Comparison of ENCODE assay signal across 25 mouse cellular contexts in genomic region chr6:66151786-66152185, GRCm38 (mm10).
DNase-seq lines count a peak whose midpoint lies in the region; ATAC-seq lines count a peak whose summit lies in the region.
"Had no signal": no experiment of that assay in that cellular context is flagged by ENCODE, and none has a peak within 500 bp of the region (broad histone marks: within the 10 kb centered on the region; RNA-seq: fewer than 3 reads in every experiment).

No protein-coding gene starts in this region.

- DNase-seq in neural tube, embryonic 10.5 days (ENCODE audit: extremely low spot score, low spot score): peak; percentile 53
- DNase-seq in limb, embryonic 10.5 days (ENCODE audit: low spot score): peak; percentile 44
- DNase-seq in thymus, postnatal 10 days (ENCODE audit: low spot score in 2 of 2): peak; percentile 56 to 71
- no peak for DNase-seq in kidney, adult 8-10 months
- no peak for DNase-seq in heart, adult 9 months (ENCODE audit: low spot score in 2 of 2)
- no peak for DNase-seq in layer of hippocampus, postnatal 25 days (ENCODE audit: extremely low spot score in 1 of 2, low spot score in 1 of 2)
- DNase-seq: B cell, adult 2 months; cerebellum, adult 8-10 months; heart, postnatal 14 days; kidney, postnatal 4 days; layer of hippocampus, adult 9-11 months; lung, adult 2 months; right cerebral cortex, adult 18-20 months had no signal

- ATAC-seq in neural tube, embryonic 15.5 days (ENCODE audit: low FRiP score): no peak
- ATAC-seq: forebrain, embryonic 15.5 days; hindbrain, embryonic 16.5 days; intestine, embryonic 16.5 days; liver, embryonic 12.5 days; midbrain, embryonic 16.5 days had no signal

- 84% methylated on average over 3 of the region's 3 CpGs for WGBS in neural tube, embryonic 15.5 days
- WGBS in limb, embryonic 10.5 days: 59% methylated on average over 3 of the region's 3 CpGs

- no peaks in the 10 kb centered on the region for H3K36me3 ChIP-seq in neural tube, embryonic 15.5 days
- H3K36me3 ChIP-seq in limb, embryonic 10.5 days: no peaks in the 10 kb centered on the region
- H3K36me3 ChIP-seq: forebrain, embryonic 15.5 days; heart, embryonic 12.5 days; kidney, embryonic 15.5 days; limb, embryonic 12.5 days; liver, embryonic 12.5 days; neural tube, embryonic 12.5 days had no signal

- no peak overlapping the region for H3K4me2 ChIP-seq in neural tube, embryonic 15.5 days
- H3K4me2 ChIP-seq: forebrain, embryonic 15.5 days; heart, embryonic 12.5 days; kidney, embryonic 15.5 days; limb, embryonic 12.5 days; liver, embryonic 12.5 days; neural tube, embryonic 12.5 days had no signal

- no peak overlapping the region for H3K9ac ChIP-seq in neural tube, embryonic 15.5 days (replicated peaks)
- H3K9ac ChIP-seq: forebrain, embryonic 15.5 days; heart, embryonic 12.5 days; kidney, embryonic 15.5 days; limb, embryonic 12.5 days; liver, embryonic 12.5 days; neural tube, embryonic 12.5 days had no signal

- no peaks in the 10 kb centered on the region for H3K9me3 ChIP-seq in neural tube, embryonic 15.5 days (replicated peaks)
- H3K9me3 ChIP-seq in limb, embryonic 10.5 days (replicated peaks): no peaks in the 10 kb centered on the region
- H3K9me3 ChIP-seq: forebrain, embryonic 15.5 days; heart, embryonic 12.5 days; kidney, embryonic 15.5 days; limb, embryonic 12.5 days; liver, embryonic 12.5 days; megakaryocyte, embryonic 14.5 days; neural tube, embryonic 12.5 days had no signal

- no peaks in the 10 kb centered on the region for H3K27me3 ChIP-seq in neural tube, embryonic 15.5 days (replicated peaks)
- H3K27me3 ChIP-seq in limb, embryonic 10.5 days (ENCODE audit: low read depth, poor library complexity, severe bottlenecking): no peaks in the 10 kb centered on the region
- H3K27me3 ChIP-seq: forebrain, embryonic 15.5 days; heart, embryonic 12.5 days; kidney, embryonic 15.5 days; limb, embryonic 12.5 days; liver, embryonic 12.5 days; megakaryocyte, embryonic 14.5 days; neural tube, embryonic 12.5 days had no signal

- H3K4me3 ChIP-seq in neural tube, embryonic 15.5 days (replicated peaks): no peak overlapping the region
- H3K4me3 ChIP-seq in limb, embryonic 10.5 days: no peak overlapping the region
- H3K4me3 ChIP-seq: erythroblast, embryonic 14.5 days; forebrain, embryonic 15.5 days; heart, embryonic 12.5 days; kidney, embryonic 15.5 days; limb, embryonic 12.5 days; liver, embryonic 12.5 days; megakaryocyte, embryonic 14.5 days; neural tube, embryonic 12.5 days had no signal

- H3K4me1 ChIP-seq in neural tube, embryonic 15.5 days: no peaks in the 10 kb centered on the region
- H3K4me1 ChIP-seq in limb, embryonic 10.5 days: 0 out of 2 replicates have a peak, but pooled peaks cover 6% of the 10 kb centered on the region
- H3K4me1 ChIP-seq: forebrain, embryonic 15.5 days; heart, embryonic 12.5 days; kidney, embryonic 15.5 days; liver, embryonic 12.5 days; megakaryocyte, embryonic 14.5 days; neural tube, embryonic 12.5 days had no signal

- H3K27ac ChIP-seq in neural tube, embryonic 15.5 days (replicated peaks): no peak overlapping the region
- H3K27ac ChIP-seq in limb, embryonic 10.5 days: no peak overlapping the region
- H3K27ac ChIP-seq: forebrain, embryonic 15.5 days; kidney, embryonic 15.5 days; limb, embryonic 12.5 days; liver, embryonic 12.5 days; neural tube, embryonic 12.5 days had no signal

Comparison
In these comparisons a context has a peak if more than half of its experiments do, and no peak if none do; other contexts are left out.
1. DNase-seq: peak in neural tube, embryonic 10.5 days (single experiment), limb, embryonic 10.5 days (single experiment) and thymus, postnatal 10 days (2 of 2); none in kidney, adult 8-10 months (0 of 2), heart, adult 9 months (0 of 2) and layer of hippocampus, postnatal 25 days (0 of 2).